Mouse (Mus musculus): Measurements from ENCODE around the gene Runx1. TPM values are rescaled to one million over a fixed set of nuclear protein-coding genes. Genes with fewer than 3 reads are reported as not detected.

Gene Runx1
- polyA plus RNA-seq, 1 experiment = 24.5 TPM

DNA sequence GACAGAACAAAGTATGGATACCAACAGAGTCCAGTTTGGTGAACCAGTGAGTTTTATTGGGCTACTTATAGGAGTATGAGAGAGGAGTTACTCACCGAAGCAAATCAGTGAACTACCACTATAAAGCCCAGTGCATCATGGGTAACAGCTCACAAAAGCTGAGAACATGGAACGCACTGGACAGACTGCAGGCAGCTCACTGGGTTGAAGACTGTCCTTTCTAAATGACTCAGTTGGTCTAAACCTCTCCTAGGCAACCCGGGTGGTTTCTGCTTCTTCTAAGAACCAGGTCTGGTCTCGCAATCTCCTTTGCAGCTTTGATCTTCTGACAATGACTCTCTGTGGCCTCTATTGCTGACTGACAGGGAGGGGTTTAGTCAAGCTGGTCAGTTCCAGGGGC, 36.5 kb upstream of the Runx1 start:
- WGBS = 79% methylated on average over 4 of the region's 4 CpGs
- no peak for TF ChIP-seq CTCF (IDR thresholded peaks at IDR 0.05; ENCODE audit: control insufficient read depth, insufficient read depth, low read length)

DNA sequence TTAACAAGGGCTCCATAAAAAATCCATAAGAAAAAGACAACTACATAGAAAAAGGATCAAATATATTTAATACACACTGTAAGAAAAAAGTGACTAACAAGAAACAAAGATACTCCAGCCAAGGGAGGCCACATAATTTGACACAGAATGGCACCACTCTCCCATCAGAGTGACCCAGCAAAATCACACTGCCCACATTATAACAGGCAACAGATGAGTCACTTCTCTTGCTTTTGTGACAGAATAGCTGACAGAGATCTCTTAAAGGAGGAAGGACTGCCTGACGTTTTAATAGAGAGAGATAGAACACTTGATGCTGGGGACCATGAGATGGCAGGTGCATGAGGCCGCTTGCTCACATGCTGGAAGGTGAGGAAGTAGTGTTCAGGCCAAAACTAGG, 35.6 kb upstream of the Runx1 start:
- H3K27ac ChIP-seq (ENCODE audit: control insufficient read depth, insufficient read depth, low read depth, low read length, poor library complexity) = no peak overlapping the region
- WGBS = 41% methylated on average over 2 of the region's 2 CpGs
- H3K4me3 ChIP-seq (replicated peaks; ENCODE audit: control insufficient read depth, low read depth, low read length) = no peak overlapping the region
- TF ChIP-seq CTCF (IDR thresholded peaks at IDR 0.05; ENCODE audit: control insufficient read depth, insufficient read depth, low read length) (no peak), POLR2A (IDR thresholded peaks at IDR 0.05; ENCODE audit: borderline replicate concordance, control insufficient read depth, low read depth, low read length) (no peak)
- peaks cover 1% of the 10 kb centered on the region; the same call in 1 of the 2 replicates for H3K4me1 ChIP-seq (ENCODE audit: control insufficient read depth, insufficient read depth, low read length)

More for the DNA sequence above, 36.5 kb upstream of the Runx1 start:
- Histone ChIP-seq H3K4me3 (replicated peaks; ENCODE audit: control insufficient read depth, low read depth, low read length) (no peak overlapping the region), H3K27ac (ENCODE audit: control insufficient read depth, insufficient read depth, low read depth, low read length, poor library complexity) (no peak overlapping the region), H3K4me1 (ENCODE audit: control insufficient read depth, insufficient read depth, low read length) (peaks cover 3% of the 10 kb centered on the region; the same call in 1 of the 2 replicates)

DNA sequence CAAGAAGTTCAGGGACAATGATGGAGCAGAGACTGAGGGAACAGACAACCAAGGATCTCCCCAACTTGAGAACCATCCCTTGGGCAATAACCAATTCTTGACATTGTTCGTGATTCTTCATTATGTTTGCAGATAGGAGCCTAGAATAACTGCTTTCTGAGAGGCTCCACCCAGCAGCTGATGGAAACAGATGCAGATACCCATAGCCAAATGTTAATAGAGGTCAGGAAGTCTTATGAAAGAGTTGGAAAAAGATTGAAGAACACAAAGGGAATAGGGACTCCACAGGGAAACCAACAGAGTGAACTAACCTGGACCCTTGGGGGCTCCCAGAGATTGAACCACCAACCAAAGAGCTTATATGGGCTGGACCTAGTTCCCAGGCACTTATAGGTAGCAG, 34.7 kb upstream of the Runx1 start:
- Histone ChIP-seq H3K27ac (ENCODE audit: control insufficient read depth, insufficient read depth, low read depth, low read length, poor library complexity) (no peak overlapping the region), H3K4me3 (replicated peaks; ENCODE audit: control insufficient read depth, low read depth, low read length) (no peak overlapping the region), H3K4me1 (ENCODE audit: control insufficient read depth, insufficient read depth, low read length) (peaks cover 1% of the 10 kb centered on the region; the same call in 1 of the 2 replicates)
- TF ChIP-seq POLR2A (IDR thresholded peaks at IDR 0.05; ENCODE audit: borderline replicate concordance, control insufficient read depth, low read depth, low read length) = no peak
- TF ChIP-seq CTCF (IDR thresholded peaks at IDR 0.05; ENCODE audit: control insufficient read depth, insufficient read depth, low read length) = no peak
- 81% methylated on average over 1 of the region's 1 CpGs for WGBS

DNA sequence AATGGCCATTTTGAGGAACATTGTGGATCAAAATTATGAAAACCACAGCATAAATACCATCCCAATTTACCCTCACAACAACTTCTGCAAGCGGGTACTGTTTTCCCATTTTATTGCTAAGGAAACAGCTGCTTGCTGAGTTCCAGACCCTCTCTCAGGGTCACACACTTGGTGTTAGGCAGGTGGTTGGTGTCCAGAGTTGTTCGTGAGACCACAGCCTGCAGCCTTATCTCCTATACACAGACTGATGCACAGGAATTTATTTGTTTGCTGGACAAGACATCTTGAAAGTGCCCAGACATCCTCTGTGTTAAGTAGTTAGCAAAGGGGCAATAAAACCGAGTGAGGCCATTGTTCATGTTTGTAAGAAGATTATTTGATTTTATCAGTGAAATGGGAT, 30.8 kb upstream of the Runx1 start:
- Histone ChIP-seq H3K27ac (ENCODE audit: control insufficient read depth, insufficient read depth, low read depth, low read length, poor library complexity) (no peak overlapping the region), H3K4me1 (ENCODE audit: control insufficient read depth, insufficient read depth, low read length) (no peaks in the 10 kb centered on the region; the same call in 1 of the 2 replicates), H3K4me3 (replicated peaks; ENCODE audit: control insufficient read depth, low read depth, low read length) (no peak overlapping the region)
- no peak for TF ChIP-seq POLR2A (IDR thresholded peaks at IDR 0.05; ENCODE audit: borderline replicate concordance, control insufficient read depth, low read depth, low read length)
- no peak for TF ChIP-seq CTCF (IDR thresholded peaks at IDR 0.05; ENCODE audit: control insufficient read depth, insufficient read depth, low read length)
- WGBS = 54% methylated on average over 3 of the region's 3 CpGs

DNA sequence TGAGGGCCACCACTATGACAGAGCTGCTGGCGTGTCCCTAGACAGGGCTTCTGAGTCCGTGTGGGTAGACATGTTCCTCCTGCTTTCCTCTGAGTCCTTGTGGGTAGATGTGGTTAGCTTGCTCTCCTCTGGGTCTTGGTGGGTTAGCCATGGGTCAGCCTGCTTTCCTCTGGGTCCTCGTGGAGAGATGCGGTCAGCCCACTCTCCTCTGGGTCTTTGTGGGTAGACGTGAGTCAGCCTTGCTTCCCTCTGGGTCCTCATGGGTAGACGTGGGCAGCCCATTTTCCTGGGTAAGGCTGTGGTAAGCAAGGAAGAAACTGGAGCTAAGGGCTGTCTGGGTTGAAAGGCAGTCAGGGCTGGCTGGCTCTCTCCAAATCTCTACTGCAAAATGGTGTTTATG, 26.3 kb upstream of the Runx1 start:
- WGBS = 59% methylated on average over 6 of the region's 6 CpGs
- TF ChIP-seq POLR2A (IDR thresholded peaks at IDR 0.05; ENCODE audit: borderline replicate concordance, control insufficient read depth, low read depth, low read length) (no peak), CTCF (IDR thresholded peaks at IDR 0.05; ENCODE audit: control insufficient read depth, insufficient read depth, low read length) (no peak)
- no peaks in the 10 kb centered on the region for H3K4me1 ChIP-seq (ENCODE audit: control insufficient read depth, insufficient read depth, low read length)
- H3K4me3 ChIP-seq (replicated peaks; ENCODE audit: control insufficient read depth, low read depth, low read length) = no peak overlapping the region
- no peak overlapping the region for H3K27ac ChIP-seq (ENCODE audit: control insufficient read depth, insufficient read depth, low read depth, low read length, poor library complexity)

DNA sequence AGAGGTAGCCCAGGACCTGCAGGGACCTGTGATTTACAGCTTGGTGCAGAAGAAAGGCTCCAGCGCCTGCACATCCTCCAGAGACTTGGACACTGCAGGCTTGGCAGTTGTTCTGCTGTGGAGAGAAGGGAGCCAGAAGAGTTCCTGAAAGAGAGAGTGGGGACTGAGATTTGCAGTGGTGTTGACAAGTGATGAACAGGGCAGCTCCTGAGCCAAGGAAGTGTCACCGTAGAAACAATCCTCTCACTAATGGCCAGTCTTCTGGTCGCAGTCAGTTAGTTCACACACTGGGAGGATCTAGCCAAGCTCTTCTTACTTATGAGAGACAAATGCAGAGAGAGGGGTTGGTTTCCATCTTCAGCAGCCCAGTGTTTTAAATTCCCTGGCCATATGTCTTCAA, 24.5 kb upstream of the Runx1 start:
- Histone ChIP-seq H3K4me3 (replicated peaks; ENCODE audit: control insufficient read depth, low read depth, low read length) (no peak overlapping the region), H3K27ac (ENCODE audit: control insufficient read depth, insufficient read depth, low read depth, low read length, poor library complexity) (no peak overlapping the region), H3K4me1 (ENCODE audit: control insufficient read depth, insufficient read depth, low read length) (no peaks in the 10 kb centered on the region)
- TF ChIP-seq POLR2A (IDR thresholded peaks at IDR 0.05; ENCODE audit: borderline replicate concordance, control insufficient read depth, low read depth, low read length) (no peak), CTCF (IDR thresholded peaks at IDR 0.05; ENCODE audit: control insufficient read depth, insufficient read depth, low read length) (no peak)
- 87% methylated on average over 3 of the region's 3 CpGs for WGBS

DNA sequence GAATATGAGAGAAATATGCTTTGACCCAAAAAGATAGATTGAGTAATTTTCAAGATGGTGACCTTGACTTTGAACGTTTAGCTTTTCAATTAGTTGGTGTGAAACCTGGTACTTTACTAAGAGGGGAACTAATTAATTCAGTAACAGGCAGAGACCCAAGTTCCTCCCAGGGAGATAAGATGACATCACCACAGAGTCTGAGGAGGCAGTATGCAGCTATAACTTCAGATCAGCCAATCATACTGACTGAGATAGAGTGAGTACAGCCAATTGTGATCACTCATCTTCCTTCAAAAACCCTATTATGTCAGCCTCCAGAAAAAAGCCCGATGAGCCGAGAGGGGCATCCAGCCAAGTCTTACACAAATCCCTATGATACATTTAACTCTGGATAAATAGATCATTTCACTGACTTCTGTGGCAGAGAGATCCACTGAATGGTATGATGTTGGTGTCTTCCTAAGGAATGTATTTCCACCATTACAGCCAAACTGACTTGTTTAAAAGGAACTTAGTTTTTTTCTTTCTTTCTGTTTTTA, 21.9 kb upstream of the Runx1 start:
- Histone ChIP-seq H3K4me1 (ENCODE audit: control insufficient read depth, insufficient read depth, low read length) (no peaks in the 10 kb centered on the region), H3K27ac (ENCODE audit: control insufficient read depth, insufficient read depth, low read depth, low read length, poor library complexity) (no peak overlapping the region), H3K4me3 (replicated peaks; ENCODE audit: control insufficient read depth, low read depth, low read length) (no peak overlapping the region)
- WGBS = 50% methylated on average over 3 of the region's 3 CpGs
- TF ChIP-seq POLR2A (IDR thresholded peaks at IDR 0.05; ENCODE audit: borderline replicate concordance, control insufficient read depth, low read depth, low read length) (no peak), CTCF (IDR thresholded peaks at IDR 0.05; ENCODE audit: control insufficient read depth, insufficient read depth, low read length) (no peak)

DNA sequence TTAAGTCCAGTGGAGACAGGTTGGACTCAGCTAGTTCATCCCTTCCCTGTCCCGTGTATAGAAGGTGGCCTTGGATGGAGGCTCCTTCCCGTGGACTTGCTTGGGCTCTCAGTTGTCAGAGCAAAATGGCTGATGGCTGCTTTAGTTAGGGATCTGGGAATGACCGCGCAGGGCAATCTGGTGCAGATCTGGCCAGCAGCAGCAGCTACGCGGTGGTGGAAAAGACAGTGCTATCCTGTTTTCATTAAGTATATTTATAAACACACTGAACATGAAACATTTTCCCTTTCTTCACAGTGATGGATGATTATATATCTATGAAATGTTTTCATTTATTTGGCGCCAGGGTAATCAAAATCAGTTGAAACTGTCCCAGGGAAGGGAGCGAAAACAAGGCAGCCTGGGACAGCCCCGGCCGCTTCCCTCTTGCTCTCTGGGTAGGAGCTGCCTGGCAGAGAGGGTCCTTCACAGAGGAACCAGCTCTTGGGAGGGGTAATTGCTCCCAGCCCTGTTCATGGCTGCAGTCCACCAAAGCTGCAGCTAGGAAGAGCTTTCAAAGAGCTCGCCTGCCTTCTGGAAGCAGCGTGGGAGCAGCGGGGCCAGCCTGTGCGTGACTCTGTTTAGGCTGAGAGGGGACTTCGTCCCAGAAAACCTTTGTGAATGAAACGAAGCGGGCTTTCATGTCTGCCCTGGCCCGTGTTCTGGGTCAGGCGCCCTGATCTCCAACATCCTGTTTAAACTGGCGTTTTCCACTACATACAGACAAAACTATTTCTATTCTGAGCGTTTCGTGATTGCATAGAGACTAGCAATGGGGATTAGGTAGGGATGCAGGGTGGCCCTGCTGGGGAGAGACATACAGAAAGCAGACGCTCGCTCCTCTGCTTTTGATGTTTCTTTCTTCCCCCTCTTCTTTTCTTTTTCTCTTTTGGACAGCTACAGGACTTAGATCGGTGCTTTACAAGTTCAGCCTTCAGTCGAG, 19.6 kb upstream of the Runx1 start:
- Histone ChIP-seq H3K27ac (ENCODE audit: control insufficient read depth, insufficient read depth, low read depth, low read length, poor library complexity) (no peak overlapping the region), H3K4me3 (replicated peaks; ENCODE audit: control insufficient read depth, low read depth, low read length) (no peak overlapping the region), H3K4me1 (ENCODE audit: control insufficient read depth, insufficient read depth, low read length) (no peaks in the 10 kb centered on the region)
- WGBS = 84% methylated on average over 26 of the region's 26 CpGs
- TF ChIP-seq POLR2A (IDR thresholded peaks at IDR 0.05; ENCODE audit: borderline replicate concordance, control insufficient read depth, low read depth, low read length) = no peak
- TF ChIP-seq CTCF (IDR thresholded peaks at IDR 0.05; ENCODE audit: control insufficient read depth, insufficient read depth, low read length) = no peak
